Mouse (Mus musculus): ENCODE data around the gene Npm1. TPM values are rescaled to one million over a fixed set of nuclear protein-coding genes. Genes with fewer than 3 reads are reported as not detected.

Npm1 gene
- polyA plus RNA-seq, 1 experiment from 2014 or later = 1,003 TPM

DNA sequence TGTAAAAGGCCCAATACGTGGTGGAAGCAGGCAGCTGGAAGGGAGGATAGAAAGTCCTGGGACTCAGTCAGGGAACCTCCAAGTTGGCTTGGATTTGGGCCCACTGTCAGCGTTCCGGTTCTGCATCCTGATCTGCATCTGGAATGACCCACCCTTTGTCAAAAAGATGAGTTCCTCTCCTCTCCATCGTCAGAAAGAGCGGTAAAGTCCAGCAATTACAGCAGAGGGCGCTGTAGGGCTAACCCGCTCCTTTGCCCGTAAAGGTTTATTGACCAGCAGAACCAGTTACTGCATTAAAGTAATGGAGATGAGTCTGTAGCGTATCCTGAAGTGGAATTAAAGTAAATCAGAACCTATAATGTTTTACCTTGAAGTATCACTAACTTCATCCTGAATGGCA, 7.5 kb upstream of the Npm1 start:
- H3K4me2 ChIP-seq = no peak overlapping the region
- no peaks in the 10 kb centered on the region for H3K27me3 ChIP-seq (ENCODE audit: control insufficient read depth, insufficient read depth, low read length)
- DNase-seq (ENCODE audit: low spot score, missing footprints) = peak; percentile 96
- H3K27ac ChIP-seq (ENCODE audit: low read depth, low read length) = no peak overlapping the region
- no peak overlapping the region for H3K4me3 ChIP-seq (ENCODE audit: low read depth, low read length)
- no peaks in the 10 kb centered on the region for H3K9me3 ChIP-seq (ENCODE audit: control insufficient read depth, low read length)
- no peaks in the 10 kb centered on the region for H3K4me1 ChIP-seq (ENCODE audit: control insufficient read depth, insufficient read depth, low read length)
- no peaks in the 10 kb centered on the region for H3K36me3 ChIP-seq (ENCODE audit: control insufficient read depth, insufficient read depth, low read length)
- H3K9ac ChIP-seq (ENCODE audit: low read length) = no peak overlapping the region
- ATAC-seq (ENCODE audit: low FRiP score) = no peak
- 16% methylated on average over 9 of the region's 9 CpGs for WGBS

DNA sequence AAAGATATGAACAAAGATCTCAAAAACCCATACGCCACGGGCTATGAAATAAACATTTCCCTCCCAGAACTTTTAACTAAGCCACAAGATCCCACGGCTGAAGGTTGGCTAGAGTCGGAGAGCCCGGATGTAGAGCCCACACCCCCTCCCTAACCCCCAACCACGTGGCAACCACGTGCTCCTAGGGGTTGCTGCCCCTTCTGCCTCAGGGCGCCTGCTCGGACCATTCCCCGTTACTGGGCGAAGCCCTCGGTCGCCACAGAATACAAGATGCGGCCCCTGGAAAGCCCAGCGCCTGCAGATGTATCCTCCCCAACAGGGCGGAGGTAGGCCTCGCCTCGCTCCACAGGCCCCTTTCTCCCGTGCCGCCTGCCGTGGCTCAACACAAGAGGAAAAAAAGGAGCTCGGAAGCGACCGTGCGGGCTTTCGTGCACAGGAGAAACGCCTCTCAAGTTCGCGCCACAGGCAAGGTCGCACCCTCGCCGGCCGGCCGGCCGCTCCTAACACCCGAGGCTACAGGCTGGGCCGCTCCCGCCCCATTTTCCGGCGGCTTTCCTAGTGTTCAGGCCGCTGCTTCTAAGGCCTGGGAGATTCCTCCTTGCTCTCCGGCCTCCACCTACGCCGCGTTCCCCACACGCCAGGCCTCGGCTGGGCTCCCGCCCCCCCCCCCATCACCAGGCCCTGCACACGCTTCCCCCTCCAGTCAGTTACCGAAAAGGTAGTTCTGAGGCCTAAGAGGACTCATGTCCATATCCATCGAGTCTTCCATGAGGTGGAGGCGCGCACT, 602 bp downstream of the Npm1 start:
- peak overlapping the region; percentile 92 for H3K4me2 ChIP-seq
- H3K4me1 ChIP-seq (ENCODE audit: control insufficient read depth, insufficient read depth, low read length) = peaks cover 4% of the 10 kb centered on the region; the same call in 1 of the 2 replicates
- peak overlapping the region; percentile 99 for H3K4me3 ChIP-seq (ENCODE audit: low read depth, low read length)
- peaks cover 3% of the 10 kb centered on the region; the same call in 1 of the 2 replicates for H3K36me3 ChIP-seq (ENCODE audit: control insufficient read depth, insufficient read depth, low read length)
- ATAC-seq (ENCODE audit: low FRiP score) (peak; percentile 71), DNase-seq (ENCODE audit: low spot score, missing footprints) (peak; percentile 96)
- WGBS = 3% methylated on average over 53 of the region's 53 CpGs
- no peaks in the 10 kb centered on the region for H3K27me3 ChIP-seq (ENCODE audit: control insufficient read depth, insufficient read depth, low read length)
- no peaks in the 10 kb centered on the region for H3K9me3 ChIP-seq (ENCODE audit: control insufficient read depth, low read length)
- peak overlapping the region; percentile 97 for H3K9ac ChIP-seq (ENCODE audit: low read length)
- peak overlapping the region; percentile 67 for H3K27ac ChIP-seq (ENCODE audit: low read depth, low read length)

DNA sequence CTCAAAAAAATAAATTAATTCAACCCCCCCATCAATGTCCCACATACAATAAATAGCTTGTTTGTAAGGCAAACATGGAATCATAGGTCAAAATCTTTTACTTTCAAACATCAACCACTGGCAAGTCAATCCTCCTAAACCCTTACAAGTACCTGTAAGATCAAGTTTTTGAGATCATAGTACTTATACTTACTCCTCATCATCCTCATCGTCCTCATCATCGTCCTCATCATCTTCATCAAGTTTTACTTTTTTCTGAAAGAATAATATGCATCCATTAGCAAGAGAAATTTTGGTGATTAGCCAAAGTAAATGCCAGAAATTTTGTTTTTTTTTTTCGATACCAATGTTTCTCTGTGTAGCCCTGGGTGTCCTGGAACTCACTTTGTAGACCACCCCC, 3.3 kb downstream of the Npm1 start:
- Histone ChIP-seq H3K4me3 (ENCODE audit: low read depth, low read length) (no peak overlapping the region), H3K9me3 (ENCODE audit: control insufficient read depth, low read length) (no peaks in the 10 kb centered on the region), H3K27me3 (ENCODE audit: control insufficient read depth, insufficient read depth, low read length) (no peaks in the 10 kb centered on the region), H3K4me2 (no peak overlapping the region), H3K36me3 (ENCODE audit: control insufficient read depth, insufficient read depth, low read length) (peaks cover 10% of the 10 kb centered on the region), H3K4me1 (ENCODE audit: control insufficient read depth, insufficient read depth, low read length) (peaks cover 4% of the 10 kb centered on the region; the same call in 1 of the 2 replicates), H3K9ac (ENCODE audit: low read length) (no peak overlapping the region), H3K27ac (ENCODE audit: low read depth, low read length) (no peak overlapping the region)
- 89% methylated on average over 3 of the region's 3 CpGs for WGBS
- ATAC-seq (ENCODE audit: low FRiP score) = no peak
- DNase-seq (ENCODE audit: low spot score, missing footprints) = no peak

DNA sequence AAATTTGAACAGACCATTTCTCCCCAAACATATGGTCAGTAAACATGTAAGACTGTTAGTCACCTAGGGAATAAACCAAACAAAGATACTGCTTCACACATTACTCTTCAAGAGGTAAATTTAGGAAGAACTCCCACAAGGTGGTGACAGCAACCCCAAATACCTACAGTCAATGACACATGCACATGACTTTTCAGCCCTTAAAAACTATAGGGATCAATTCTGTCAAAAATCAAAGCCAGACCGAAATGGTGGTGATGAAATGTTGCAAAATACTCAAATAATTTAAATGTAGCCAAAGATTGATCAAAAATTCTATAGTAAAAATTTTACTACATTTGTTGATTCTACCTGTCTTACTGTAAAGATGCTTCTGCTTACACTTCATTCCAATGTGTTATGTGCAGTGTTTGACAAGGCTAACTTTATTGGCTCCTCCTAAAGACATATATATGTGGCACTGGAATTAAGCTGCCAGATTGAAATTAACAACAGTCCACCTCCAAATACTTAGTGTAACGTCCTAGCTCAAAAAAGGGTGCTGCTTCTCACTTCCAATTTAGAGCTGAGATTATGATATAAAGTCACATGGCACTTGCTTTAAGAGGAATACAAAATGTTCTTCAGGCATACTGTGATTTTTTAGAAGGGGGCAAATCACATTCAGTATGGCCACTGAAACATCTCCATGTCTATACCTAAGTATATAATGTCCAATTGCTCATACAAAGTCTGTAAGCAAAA, 5.4 kb downstream of the Npm1 start:
- no peak for DNase-seq (ENCODE audit: low spot score, missing footprints)
- Histone ChIP-seq H3K9me3 (ENCODE audit: control insufficient read depth, low read length) (no peaks in the 10 kb centered on the region), H3K27me3 (ENCODE audit: control insufficient read depth, insufficient read depth, low read length) (no peaks in the 10 kb centered on the region), H3K4me2 (no peak overlapping the region), H3K4me3 (ENCODE audit: low read depth, low read length) (no peak overlapping the region), H3K27ac (ENCODE audit: low read depth, low read length) (no peak overlapping the region), H3K36me3 (ENCODE audit: control insufficient read depth, insufficient read depth, low read length) (peaks cover 14% of the 10 kb centered on the region), H3K9ac (ENCODE audit: low read length) (no peak overlapping the region), H3K4me1 (ENCODE audit: control insufficient read depth, insufficient read depth, low read length) (peaks cover 4% of the 10 kb centered on the region; the same call in 1 of the 2 replicates)
- WGBS = 86% methylated on average over 2 of the region's 2 CpGs
- no peak for ATAC-seq (ENCODE audit: low FRiP score)

DNA sequence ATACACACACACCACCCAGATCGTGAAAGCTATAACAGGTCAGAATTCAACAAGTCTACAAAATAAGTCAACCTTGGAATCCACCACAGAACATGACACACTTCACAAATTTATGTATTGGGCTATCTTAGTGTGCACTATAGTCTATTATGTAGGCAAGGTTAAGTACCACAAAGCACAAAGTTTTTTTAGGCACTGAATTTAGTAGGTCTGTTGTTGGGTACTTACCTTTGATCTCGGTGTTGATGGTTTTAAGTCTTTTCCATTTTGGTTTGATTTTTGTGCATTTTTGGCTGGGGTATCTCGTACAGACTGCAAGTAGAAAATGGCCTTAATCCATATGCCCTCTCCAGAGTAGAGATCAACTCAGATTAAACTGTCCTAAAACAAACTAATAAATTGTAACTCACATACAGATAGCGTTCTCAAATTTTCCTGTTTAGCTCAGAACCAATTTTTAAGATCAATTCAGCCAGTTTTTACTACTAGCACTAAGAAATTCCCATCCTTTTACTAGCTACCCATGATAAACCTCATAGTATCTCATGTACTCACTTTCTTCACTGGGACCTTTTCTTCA, 6.5 kb downstream of the Npm1 start:
- Histone ChIP-seq H3K36me3 (ENCODE audit: control insufficient read depth, insufficient read depth, low read length) (peaks cover 15% of the 10 kb centered on the region), H3K27me3 (ENCODE audit: control insufficient read depth, insufficient read depth, low read length) (no peaks in the 10 kb centered on the region), H3K4me3 (ENCODE audit: low read depth, low read length) (no peak overlapping the region), H3K4me2 (no peak overlapping the region), H3K4me1 (ENCODE audit: control insufficient read depth, insufficient read depth, low read length) (peaks cover 4% of the 10 kb centered on the region; the same call in 1 of the 2 replicates), H3K9ac (ENCODE audit: low read length) (no peak overlapping the region), H3K9me3 (ENCODE audit: control insufficient read depth, low read length) (no peaks in the 10 kb centered on the region), H3K27ac (ENCODE audit: low read depth, low read length) (no peak overlapping the region)
- ATAC-seq (ENCODE audit: low FRiP score) (no peak), DNase-seq (ENCODE audit: low spot score, missing footprints) (no peak)
- 92% methylated on average over 4 of the region's 4 CpGs for WGBS

DNA sequence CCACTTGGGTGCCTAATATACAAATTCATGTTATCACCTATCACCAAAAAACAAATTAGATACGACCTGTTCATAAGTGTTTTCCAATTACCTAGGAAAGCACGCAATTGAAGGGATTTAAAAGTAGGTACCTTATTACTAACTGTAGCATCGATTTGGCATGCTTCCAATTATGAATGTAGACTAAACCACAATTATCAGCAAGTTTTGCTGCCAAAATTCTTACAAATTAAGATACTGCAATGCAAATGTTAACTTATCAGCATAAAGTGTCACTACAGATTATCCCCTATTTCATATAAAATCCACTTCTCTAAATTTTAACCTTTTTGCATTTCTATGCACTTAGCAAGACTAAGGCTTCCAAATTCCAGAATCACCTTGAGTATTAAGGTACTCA, 8.5 kb downstream of the Npm1 start:
- H3K36me3 ChIP-seq (ENCODE audit: control insufficient read depth, insufficient read depth, low read length) = peaks cover 19% of the 10 kb centered on the region
- DNase-seq (ENCODE audit: low spot score, missing footprints) = no peak
- 93% methylated on average over 3 of the region's 3 CpGs for WGBS

DNA sequence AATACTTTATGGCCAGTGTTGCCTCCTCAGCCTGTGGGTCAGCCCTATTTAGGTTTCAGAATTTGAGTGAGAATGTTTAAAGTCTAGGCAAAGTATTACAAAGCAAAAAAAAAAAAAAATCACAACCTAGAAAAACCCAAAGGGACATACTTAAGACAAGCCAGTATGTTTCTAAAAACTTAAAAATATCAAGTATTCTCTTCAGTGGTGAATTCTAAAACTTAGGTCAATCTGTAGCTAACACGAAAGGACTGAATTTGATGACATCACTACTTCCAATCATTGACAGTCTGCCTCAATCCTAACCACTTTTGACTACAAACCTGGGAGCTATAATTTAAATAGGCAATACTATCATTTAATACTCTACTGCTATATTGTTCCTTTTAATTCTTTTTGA, 10.0 kb downstream of the Npm1 start:
- Histone ChIP-seq H3K36me3 (ENCODE audit: control insufficient read depth, insufficient read depth, low read length) (peaks cover 18% of the 10 kb centered on the region), H3K4me3 (ENCODE audit: low read depth, low read length) (no peak overlapping the region), H3K9me3 (ENCODE audit: control insufficient read depth, low read length) (no peaks in the 10 kb centered on the region), H3K4me1 (ENCODE audit: control insufficient read depth, insufficient read depth, low read length) (peaks cover 3% of the 10 kb centered on the region), H3K9ac (ENCODE audit: low read length) (no peak overlapping the region), H3K4me2 (no peak overlapping the region), H3K27me3 (ENCODE audit: control insufficient read depth, insufficient read depth, low read length) (no peaks in the 10 kb centered on the region), H3K27ac (ENCODE audit: low read depth, low read length) (no peak overlapping the region)
- 95% methylated on average over 1 of the region's 1 CpGs for WGBS
- ATAC-seq (ENCODE audit: low FRiP score) (no peak), DNase-seq (ENCODE audit: low spot score, missing footprints) (no peak)

More for the DNA sequence above, 8.5 kb downstream of the Npm1 start:
- ATAC-seq (ENCODE audit: low FRiP score) = no peak
- no peaks in the 10 kb centered on the region for H3K27me3 ChIP-seq (ENCODE audit: control insufficient read depth, insufficient read depth, low read length)
- no peak overlapping the region for H3K9ac ChIP-seq (ENCODE audit: low read length)
- no peak overlapping the region for H3K4me3 ChIP-seq (ENCODE audit: low read depth, low read length)
- H3K4me2 ChIP-seq = no peak overlapping the region
- H3K4me1 ChIP-seq (ENCODE audit: control insufficient read depth, insufficient read depth, low read length) = no peaks in the 10 kb centered on the region
- no peak overlapping the region for H3K27ac ChIP-seq (ENCODE audit: low read depth, low read length)
- no peaks in the 10 kb centered on the region for H3K9me3 ChIP-seq (ENCODE audit: control insufficient read depth, low read length)

DNA sequence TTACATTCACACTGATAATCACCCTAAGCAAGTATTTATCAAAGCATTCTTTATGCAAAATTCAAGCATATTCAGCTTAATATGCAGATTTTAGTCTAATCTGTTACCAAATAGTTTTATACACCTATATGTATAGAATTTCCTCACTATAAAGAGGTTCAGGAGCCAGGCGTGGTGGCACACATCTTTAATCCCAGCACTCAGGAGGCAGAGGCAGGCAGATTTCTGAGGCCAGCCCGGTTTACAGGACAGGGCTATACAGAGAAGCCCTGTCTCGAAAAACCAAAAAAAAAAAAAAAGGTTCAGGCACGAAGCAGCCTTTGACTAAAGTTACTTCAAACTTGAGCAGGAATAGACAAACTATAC, 11.2 kb downstream of the Npm1 start:
- H3K4me1 ChIP-seq (ENCODE audit: control insufficient read depth, insufficient read depth, low read length) = peaks cover 6% of the 10 kb centered on the region
- no peak overlapping the region for H3K4me3 ChIP-seq (ENCODE audit: low read depth, low read length)
- no peak overlapping the region for H3K4me2 ChIP-seq
- no peak for DNase-seq (ENCODE audit: low spot score, missing footprints)
- H3K27me3 ChIP-seq (ENCODE audit: control insufficient read depth, insufficient read depth, low read length) = peaks cover 6% of the 10 kb centered on the region
- H3K9ac ChIP-seq (ENCODE audit: low read length) = no peak overlapping the region
- peaks cover 18% of the 10 kb centered on the region; the same call in 1 of the 2 replicates for H3K36me3 ChIP-seq (ENCODE audit: control insufficient read depth, insufficient read depth, low read length)
- WGBS = 81% methylated on average over 4 of the region's 4 CpGs
- no peak overlapping the region for H3K27ac ChIP-seq (ENCODE audit: low read depth, low read length)
- H3K9me3 ChIP-seq (ENCODE audit: control insufficient read depth, low read length) = no peaks in the 10 kb centered on the region
- ATAC-seq (ENCODE audit: low FRiP score) = no peak

Measured in midbrain, embryonic 11.5 days (tissue).